In the genomic region with DNA sequence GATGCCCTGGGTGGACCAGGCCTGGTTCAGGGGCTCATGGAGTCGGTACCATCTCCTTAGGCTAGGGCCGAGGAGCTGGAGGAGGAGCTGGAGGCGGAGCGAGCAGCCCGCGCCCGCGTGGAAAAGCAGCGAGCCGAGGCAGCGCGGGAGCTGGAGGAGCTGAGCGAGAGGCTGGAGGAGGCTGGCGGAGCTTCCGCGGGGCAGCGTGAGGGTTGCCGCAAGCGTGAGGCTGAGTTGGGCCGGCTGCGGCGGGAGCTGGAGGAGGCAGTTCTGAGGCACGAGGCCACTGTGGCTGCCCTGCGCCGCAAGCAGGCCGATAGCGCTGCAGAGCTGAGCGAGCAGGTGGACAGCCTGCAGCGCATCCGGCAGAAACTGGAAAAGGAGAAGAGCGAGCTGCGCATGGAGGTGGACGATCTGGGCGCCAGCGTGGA, we compare ENCODE assay signal across 9 mouse cellular contexts. TPM values are rescaled to one million over a fixed set of nuclear protein-coding genes. Genes with fewer than 3 reads are reported as not detected.
DNase-seq lines count a peak whose midpoint lies in the region; ATAC-seq and TF ChIP-seq lines count a peak whose summit lies in the region.
"Had no signal": no experiment of that assay in that cellular context is flagged by ENCODE, and none has a peak within 500 bp of the region (broad histone marks: within the 10 kb centered on the region; RNA-seq: fewer than 3 reads in every experiment).

No protein-coding gene starts in this region.

- no peak for DNase-seq in heart, embryonic 10.5 days (ENCODE audit: low spot score)
- no peak for DNase-seq in heart, postnatal 10 days
- DNase-seq in ZHBTc4 (ENCODE audit: low read depth, low spot score), result peak; percentile 86
- peak; percentile 46 for DNase-seq in embryo, embryonic 9.5 days (ENCODE audit: extremely low spot score)
- peak; percentile 68 for DNase-seq in hindbrain, embryonic 14.5 days (ENCODE audit: low spot score)
- DNase-seq in limb, embryonic 14.5 days (ENCODE audit: low spot score), result no peak
- DNase-seq in thymus, postnatal 25 days, result no peak

- ATAC-seq in hindbrain, embryonic 14.5 days (ENCODE audit: low FRiP score), result peak; percentile 31
- ATAC-seq in limb, embryonic 14.5 days (ENCODE audit: low FRiP score, low read depth), result peak; percentile 44; the same call in 1 of the 2 replicates
- peak; percentile 11; the same call in 1 of the 2 replicates for ATAC-seq in neural tube, embryonic 12.5 days (ENCODE audit: low FRiP score, low read depth)

- H3K9ac ChIP-seq in hindbrain, embryonic 14.5 days, result peak overlapping the region; percentile 56
- 0 out of 2 replicates have a peak overlapping the region, but pooled peaks have one; percentile 38 for H3K9ac ChIP-seq in limb, embryonic 14.5 days (ENCODE audit: low read depth, low read length, severe bottlenecking)
- 0 out of 2 replicates have a peak overlapping the region, but pooled peaks have one; percentile 47 for H3K9ac ChIP-seq in neural tube, embryonic 12.5 days

- peaks cover 99% of the 10 kb centered on the region for H3K36me3 ChIP-seq in heart, embryonic 10.5 days
- peaks cover 34% of the 10 kb centered on the region for H3K36me3 ChIP-seq in hindbrain, embryonic 14.5 days (replicated peaks; ENCODE audit: control insufficient read depth, insufficient read depth)
- H3K36me3 ChIP-seq in limb, embryonic 14.5 days (ENCODE audit: control insufficient read depth, insufficient read depth, low read length), result peaks cover 43% of the 10 kb centered on the region
- peaks cover 29% of the 10 kb centered on the region for H3K36me3 ChIP-seq in neural tube, embryonic 12.5 days

- peak overlapping the region; percentile 78 for H3K4me2 ChIP-seq in hindbrain, embryonic 14.5 days (replicated peaks)
- H3K4me2 ChIP-seq in limb, embryonic 14.5 days (replicated peaks; ENCODE audit: low read depth, low read length, severe bottlenecking), result peak overlapping the region; percentile 69
- peak overlapping the region; percentile 63 for H3K4me2 ChIP-seq in neural tube, embryonic 12.5 days (replicated peaks)

- no peak for TF ChIP-seq POLR2A in limb, embryonic 14.5 days (IDR thresholded peaks at IDR 0.05; ENCODE audit: borderline replicate concordance, extremely low read depth, insufficient read depth, insufficient read length)

- intact Hi-C loops in heart, postnatal 10 days (cut with DNase I), result no loop called here

- H3K27ac ChIP-seq in heart, embryonic 10.5 days, result peak overlapping the region; percentile 52; the same call in 1 of the 2 replicates
- H3K27ac ChIP-seq in hindbrain, embryonic 14.5 days, result no peak overlapping the region
- H3K27ac ChIP-seq in limb, embryonic 14.5 days (replicated peaks; ENCODE audit: low read depth, low read length), result no peak overlapping the region
- no peak overlapping the region for H3K27ac ChIP-seq in neural tube, embryonic 12.5 days

- peak overlapping the region; percentile 45 for H3K4me3 ChIP-seq in heart, embryonic 10.5 days
- peak overlapping the region; percentile 31 for H3K4me3 ChIP-seq in hindbrain, embryonic 14.5 days (replicated peaks; ENCODE audit: low read length)
- peak overlapping the region; percentile 36 for H3K4me3 ChIP-seq in limb, embryonic 14.5 days (replicated peaks; ENCODE audit: low read length)
- peak overlapping the region; percentile 24; the same call in 1 of the 2 replicates for H3K4me3 ChIP-seq in neural tube, embryonic 12.5 days

- 10% methylated on average over 35 of the region's 35 CpGs for WGBS in heart, embryonic 10.5 days
- WGBS in hindbrain, embryonic 14.5 days, result 4% methylated on average over 35 of the region's 35 CpGs
- 2% methylated on average over 18 of the region's 35 CpGs for WGBS in limb, embryonic 14.5 days
- 2% methylated on average over 35 of the region's 35 CpGs for WGBS in neural tube, embryonic 12.5 days

- peaks cover 67% of the 10 kb centered on the region for H3K4me1 ChIP-seq in heart, embryonic 10.5 days
- peaks cover 20% of the 10 kb centered on the region; the same call in 1 of the 2 replicates for H3K4me1 ChIP-seq in hindbrain, embryonic 14.5 days (replicated peaks; ENCODE audit: control insufficient read depth, insufficient read depth, low read length)
- no peaks in the 10 kb centered on the region for H3K4me1 ChIP-seq in limb, embryonic 14.5 days (ENCODE audit: control insufficient read depth, insufficient read depth, low read length)
- peaks cover 33% of the 10 kb centered on the region for H3K4me1 ChIP-seq in neural tube, embryonic 12.5 days

- H3K27me3 ChIP-seq in heart, embryonic 10.5 days (ENCODE audit: insufficient read depth, poor library complexity, severe bottlenecking), result peaks cover 92% of the 10 kb centered on the region
- H3K27me3 ChIP-seq in hindbrain, embryonic 14.5 days (ENCODE audit: control insufficient read depth, insufficient read depth, low read length), result peaks cover 58% of the 10 kb centered on the region
- H3K27me3 ChIP-seq in limb, embryonic 14.5 days (ENCODE audit: control insufficient read depth, insufficient read depth, low read length), result peaks cover 70% of the 10 kb centered on the region
- peaks cover 78% of the 10 kb centered on the region for H3K27me3 ChIP-seq in neural tube, embryonic 12.5 days (replicated peaks)

- no peaks in the 10 kb centered on the region for H3K9me3 ChIP-seq in heart, embryonic 10.5 days
- H3K9me3 ChIP-seq in hindbrain, embryonic 14.5 days (ENCODE audit: control insufficient read depth, low read length), result no peaks in the 10 kb centered on the region
- no peaks in the 10 kb centered on the region for H3K9me3 ChIP-seq in limb, embryonic 14.5 days (ENCODE audit: control insufficient read depth, low read length)
- no peaks in the 10 kb centered on the region for H3K9me3 ChIP-seq in neural tube, embryonic 12.5 days

RNA-seq across cellular contexts. Expression of gene Myh7b, which starts 18.2 kb away (rescaled TPM):
- polyA plus RNA-seq in heart, embryonic 10.5 days (2016; fragmentation: Nextera tagmentation; extraction: Ambion mirVana), result 12.4 and 15.7 TPM in 2 replicates
- 10 to 100 TPM; 47.8 to 56.4 TPM for total RNA-seq in heart, postnatal 10 days (2021)
- polyA plus RNA-seq in hindbrain, embryonic 14.5 days (2014; fragmentation: Nextera tagmentation; extraction: Ambion mirVana), result 0.40 and 0.99 TPM in 2 replicates
- polyA plus RNA-seq in limb, embryonic 14.5 days (2012; rRNA removed), result 21.9 and 27.0 TPM in 2 replicates
- 3.6 and 5.0 TPM in 2 replicates for polyA plus RNA-seq in limb, embryonic 14.5 days (2014; fragmentation: Nextera tagmentation; extraction: Ambion mirVana)
- 0.78 and 1.3 TPM in 2 replicates for polyA plus RNA-seq in neural tube, embryonic 12.5 days (2016; fragmentation: Nextera tagmentation; extraction: Ambion mirVana)
- total RNA-seq: liver, adult 2 months had no signal
- polyA plus RNA-seq: liver, adult 2 months had no signal

RNA-seq across cellular contexts. Expression of gene Gss, which starts 36.6 kb away (rescaled TPM):
- 24.2 and 29.1 TPM in 2 replicates for polyA plus RNA-seq in heart, embryonic 10.5 days (2016; fragmentation: Nextera tagmentation; extraction: Ambion mirVana)
- 10 to 100 TPM; 14.1 to 17.7 TPM for total RNA-seq in heart, postnatal 10 days (2021)
- polyA plus RNA-seq in hindbrain, embryonic 14.5 days (2014; fragmentation: Nextera tagmentation; extraction: Ambion mirVana), result 14.3 and 15.3 TPM in 2 replicates
- polyA plus RNA-seq in limb, embryonic 14.5 days (2012; rRNA removed), result 16.3 and 21.3 TPM in 2 replicates
- 24.9 and 28.7 TPM in 2 replicates for polyA plus RNA-seq in limb, embryonic 14.5 days (2014; fragmentation: Nextera tagmentation; extraction: Ambion mirVana)
- polyA plus RNA-seq in neural tube, embryonic 12.5 days (2016; fragmentation: Nextera tagmentation; extraction: Ambion mirVana), result 15.5 and 16.1 TPM in 2 replicates

Comparison
In these comparisons a context has a peak if more than half of its experiments do, and no peak if none do; other contexts are left out.
1. DNase-seq: peak in ZHBTc4 (single experiment), embryo, embryonic 9.5 days (single experiment) and hindbrain, embryonic 14.5 days (single experiment); none in heart, embryonic 10.5 days (single experiment), heart, postnatal 10 days (0 of 2), limb, embryonic 14.5 days (single experiment) and thymus, postnatal 25 days (single experiment).
2. Peak in every context shown above with its lines, with median percentiles within 50 percentile points of each other: H3K4me3 ChIP-seq, ATAC-seq, H3K4me2 ChIP-seq and H3K9ac ChIP-seq.